Mouse (Mus musculus) liver, embryonic 13.5 days (tissue): ENCODE measurements around the gene Canx. TPM values are rescaled to one million over a fixed set of nuclear protein-coding genes. Genes with fewer than 3 reads are reported as not detected.

ENCODE experiments used
- ATAC-seq: fragments of 200-750 bp; cut with Nextera tagmentation; 2 replicates; pipeline ENCODE4 v1.8.0; 2017; ENCODE audit warnings: low read depth, mild to moderate bottlenecking, moderate number of reproducible peaks, moderate library complexity
- DNase-seq: peaks from one replicate; pipeline ENCODE4 v3.0.0; 2022
- H3K27ac ChIP-seq: fragments of 300-500 bp; sonication (generic); 2 replicates; pipeline ENCODE4 v1.5.1; 2015; ENCODE audit warnings: moderate library complexity, mild to moderate bottlenecking, inconsistent platforms
- H3K27me3 ChIP-seq: fragments of 300-500 bp; sonication (generic); 2 replicates; pipeline ENCODE4 v1.6.1; 2015; ENCODE audit warnings: mild to moderate bottlenecking, inconsistent platforms
- H3K36me3 ChIP-seq: fragments of 300-500 bp; sonication (generic); 2 replicates; pipeline ENCODE4 v1.6.1; 2015; ENCODE audit warnings: mild to moderate bottlenecking, inconsistent platforms
- H3K4me1 ChIP-seq: fragments of 300-500 bp; sonication (generic); replicated peaks from 2 replicates; pipeline ENCODE4 v1.6.1; 2015; ENCODE audit warnings: inconsistent platforms
- H3K4me2 ChIP-seq: fragments of 300-500 bp; sonication (generic); 2 replicates; pipeline ENCODE4 v1.6.1; 2015; ENCODE audit warnings: inconsistent platforms, mild to moderate bottlenecking, moderate library complexity
- H3K4me3 ChIP-seq: fragments of 300-500 bp; sonication (generic); replicated peaks from 2 replicates; pipeline ENCODE4 v1.5.1; 2015; ENCODE audit warnings: mild to moderate bottlenecking, inconsistent platforms
- H3K9ac ChIP-seq: fragments of 300-500 bp; sonication (generic); 2 replicates; pipeline ENCODE4 v1.6.1; 2015; ENCODE audit warnings: mild to moderate bottlenecking, inconsistent platforms
- H3K9me3 ChIP-seq: fragments of 300-500 bp; sonication (generic); replicated peaks from 2 replicates; pipeline ENCODE4 v1.6.1; 2016; ENCODE audit warnings: inconsistent platforms
- WGBS: fragments of 180-500 bp; shearing (Covaris S2); methylation state at CpG from one replicate; pipeline ENCODE4 v1.1.7; 2015; ENCODE audit not compliant: insufficient replicate concordance; 5-methylcytosine and 5-hydroxymethylcytosine counted together
- polyA plus RNA-seq: library from polyadenylated mRNA; unstranded; fragments of >200 nt; fragmentation: Nextera tagmentation; extraction: Ambion mirVana; gene quantifications from 2 replicates; pipeline ENCODE4 v1.2.1, GENCODE M21; 2015

The Canx gene
- polyA plus RNA-seq, 1 experiment from 2014 or later, result 213 TPM

GRCm38 (mm10) chr11:50291321-50292165 is 33.9 kb downstream of the Canx start:
- DNase-seq (peak; percentile 47), ATAC-seq (peak; percentile 70)
- H3K9ac ChIP-seq, result peak overlapping the region; percentile 99
- H3K4me1 ChIP-seq, result peaks cover 42% of the 10 kb centered on the region
- H3K27ac ChIP-seq, result peak overlapping the region; percentile 96
- peak overlapping the region; percentile 86 for H3K4me2 ChIP-seq
- WGBS, result under 1% methylated on average over 84 of the region's 85 CpGs
- H3K4me3 ChIP-seq, result peak overlapping the region; percentile 99
- no peaks in the 10 kb centered on the region for H3K27me3 ChIP-seq
- H3K36me3 ChIP-seq, result peaks cover 47% of the 10 kb centered on the region
- no peaks in the 10 kb centered on the region for H3K9me3 ChIP-seq

GRCm38 (mm10) chr11:50290486-50291225 is 34.8 kb downstream of the Canx start:
- H3K9ac ChIP-seq, result peak overlapping the region; percentile 99
- ATAC-seq, result no peak
- H3K4me2 ChIP-seq, result peak overlapping the region; percentile 86
- peaks cover 47% of the 10 kb centered on the region for H3K4me1 ChIP-seq
- no peaks in the 10 kb centered on the region for H3K27me3 ChIP-seq
- H3K4me3 ChIP-seq, result peak overlapping the region; percentile 99
- 27% methylated on average over 20 of the region's 20 CpGs for WGBS
- peaks cover 48% of the 10 kb centered on the region for H3K36me3 ChIP-seq
- no peak for DNase-seq
- no peaks in the 10 kb centered on the region for H3K9me3 ChIP-seq
- peak overlapping the region; percentile 96 for H3K27ac ChIP-seq

- no peaks in the 10 kb centered on the region for H3K27me3 ChIP-seq
- H3K4me1 ChIP-seq, result peaks cover 36% of the 10 kb centered on the region
- no peak overlapping the region for H3K9ac ChIP-seq
- ATAC-seq (no peak), DNase-seq (no peak)
- WGBS, result 48% methylated on average over 1 of the region's 1 CpGs
- H3K4me3 ChIP-seq, result no peak overlapping the region
- 0 out of 2 replicates have a peak overlapping the region, but pooled peaks have one; percentile 18 for H3K27ac ChIP-seq
- peaks cover 31% of the 10 kb centered on the region for H3K36me3 ChIP-seq
- H3K4me2 ChIP-seq, result no peak overlapping the region
- no peaks in the 10 kb centered on the region for H3K9me3 ChIP-seq
Measured at GRCm38 (mm10) chr11:50286428-50286827, 39.0 kb downstream of the Canx start.

GRCm38 (mm10) chr11:50285696-50286095 is 39.8 kb downstream of the Canx start:
- DNase-seq, result no peak
- H3K4me1 ChIP-seq, result peaks cover 32% of the 10 kb centered on the region
- ATAC-seq, result no peak
- WGBS, result 85% methylated on average over 7 of the region's 7 CpGs
- H3K27ac ChIP-seq, result no peak overlapping the region
- H3K4me3 ChIP-seq, result no peak overlapping the region
- peaks cover 35% of the 10 kb centered on the region for H3K36me3 ChIP-seq
- no peaks in the 10 kb centered on the region for H3K9me3 ChIP-seq
- H3K4me2 ChIP-seq, result no peak overlapping the region
- no peaks in the 10 kb centered on the region for H3K27me3 ChIP-seq
- no peak overlapping the region for H3K9ac ChIP-seq

- Histone ChIP-seq H3K4me2 (no peak overlapping the region), H3K36me3 (peaks cover 36% of the 10 kb centered on the region), H3K4me3 (no peak overlapping the region), H3K9me3 (no peaks in the 10 kb centered on the region), H3K27ac (no peak overlapping the region), H3K4me1 (peaks cover 31% of the 10 kb centered on the region), H3K27me3 (no peaks in the 10 kb centered on the region), H3K9ac (no peak overlapping the region)
- 87% methylated on average over 5 of the region's 5 CpGs for WGBS
- DNase-seq (no peak), ATAC-seq (no peak)
Measured at GRCm38 (mm10) chr11:50285263-50285662, 40.2 kb downstream of the Canx start.

GRCm38 (mm10) chr11:50280053-50280452 is 45.4 kb downstream of the Canx start:
- no peaks in the 10 kb centered on the region for H3K27me3 ChIP-seq
- no peak overlapping the region for H3K4me2 ChIP-seq
- peaks cover 16% of the 10 kb centered on the region for H3K36me3 ChIP-seq
- no peak overlapping the region for H3K9ac ChIP-seq
- peaks cover 19% of the 10 kb centered on the region for H3K4me1 ChIP-seq
- whole genome bisulfite sequencing, result 49% methylated on average over 1 of the region's 1 CpGs
- no peak for ATAC-seq
- no peak overlapping the region for H3K27ac ChIP-seq
- no peak for DNase-seq
- H3K4me3 ChIP-seq, result no peak overlapping the region
- H3K9me3 ChIP-seq, result no peaks in the 10 kb centered on the region

- Histone ChIP-seq H3K9ac (no peak overlapping the region), H3K27ac (no peak overlapping the region), H3K4me2 (no peak overlapping the region), H3K4me1 (peaks cover 24% of the 10 kb centered on the region), H3K27me3 (no peaks in the 10 kb centered on the region), H3K4me3 (no peak overlapping the region), H3K36me3 (peaks cover 16% of the 10 kb centered on the region), H3K9me3 (no peaks in the 10 kb centered on the region)
- no peak for ATAC-seq
- DNase-seq, result no peak
- WGBS, result 83% methylated on average over 4 of the region's 4 CpGs
Measured at GRCm38 (mm10) chr11:50279005-50279404, 46.5 kb downstream of the Canx start.

GRCm38 (mm10) chr11:50277706-50278105 is 47.8 kb downstream of the Canx start:
- DNase-seq, result no peak
- H3K4me1 ChIP-seq, result peaks cover 24% of the 10 kb centered on the region
- ATAC-seq, result no peak
- no peak overlapping the region for H3K9ac ChIP-seq
- H3K9me3 ChIP-seq, result no peaks in the 10 kb centered on the region
- H3K27ac ChIP-seq, result no peak overlapping the region
- no peaks in the 10 kb centered on the region for H3K27me3 ChIP-seq
- peaks cover 16% of the 10 kb centered on the region for H3K36me3 ChIP-seq
- WGBS, result 82% methylated on average over 6 of the region's 6 CpGs
- H3K4me2 ChIP-seq, result no peak overlapping the region
- H3K4me3 ChIP-seq, result no peak overlapping the region

GRCm38 (mm10) chr11:50277025-50277424 is 48.4 kb downstream of the Canx start:
- peaks cover 16% of the 10 kb centered on the region for H3K36me3 ChIP-seq
- DNase-seq (no peak), ATAC-seq (no peak)
- no peaks in the 10 kb centered on the region for H3K27me3 ChIP-seq
- H3K27ac ChIP-seq, result no peak overlapping the region
- no peak overlapping the region for H3K4me2 ChIP-seq
- H3K9ac ChIP-seq, result no peak overlapping the region
- H3K4me1 ChIP-seq, result peaks cover 24% of the 10 kb centered on the region
- no peaks in the 10 kb centered on the region for H3K9me3 ChIP-seq
- H3K4me3 ChIP-seq, result no peak overlapping the region

GRCm38 (mm10) chr11:50275568-50276151 is 49.8 kb downstream of the Canx start:
- no peaks in the 10 kb centered on the region for H3K9me3 ChIP-seq
- 44% methylated on average over 5 of the region's 5 CpGs for WGBS
- peaks cover 23% of the 10 kb centered on the region for H3K4me1 ChIP-seq
- ATAC-seq, result peak; percentile 42
- H3K4me2 ChIP-seq, result no peak overlapping the region
- DNase-seq, result no peak
- no peaks in the 10 kb centered on the region for H3K27me3 ChIP-seq
- peaks cover 11% of the 10 kb centered on the region for H3K36me3 ChIP-seq
- no peak overlapping the region for H3K9ac ChIP-seq
- no peak overlapping the region for H3K4me3 ChIP-seq
- H3K27ac ChIP-seq, result no peak overlapping the region; the same call in 1 of the 2 replicates

- no peak overlapping the region for H3K4me3 ChIP-seq
- peaks cover 10% of the 10 kb centered on the region; the same call in 1 of the 2 replicates for H3K36me3 ChIP-seq
- no peak for DNase-seq
- H3K4me2 ChIP-seq, result no peak overlapping the region
- no peaks in the 10 kb centered on the region for H3K9me3 ChIP-seq
- H3K9ac ChIP-seq, result no peak overlapping the region
- no peak overlapping the region for H3K27ac ChIP-seq
- H3K27me3 ChIP-seq, result no peaks in the 10 kb centered on the region
- H3K4me1 ChIP-seq, result peaks cover 18% of the 10 kb centered on the region
- 35% methylated on average over 2 of the region's 2 CpGs for WGBS
- ATAC-seq, result no peak
Measured at GRCm38 (mm10) chr11:50275077-50275476, 50.4 kb downstream of the Canx start.
